Mouse (Mus musculus): Measurements from ENCODE around the gene Ffar1. TPM values are rescaled to one million over a fixed set of nuclear protein-coding genes. Genes with fewer than 3 reads are reported as not detected.
A peak's percentile ranks its signal among the peaks of the same experiment; 100 is the strongest.

Ffar1 gene
- total and polyA plus RNA-seq, 2 experiments from 2014 or later, result not detected

DNA sequence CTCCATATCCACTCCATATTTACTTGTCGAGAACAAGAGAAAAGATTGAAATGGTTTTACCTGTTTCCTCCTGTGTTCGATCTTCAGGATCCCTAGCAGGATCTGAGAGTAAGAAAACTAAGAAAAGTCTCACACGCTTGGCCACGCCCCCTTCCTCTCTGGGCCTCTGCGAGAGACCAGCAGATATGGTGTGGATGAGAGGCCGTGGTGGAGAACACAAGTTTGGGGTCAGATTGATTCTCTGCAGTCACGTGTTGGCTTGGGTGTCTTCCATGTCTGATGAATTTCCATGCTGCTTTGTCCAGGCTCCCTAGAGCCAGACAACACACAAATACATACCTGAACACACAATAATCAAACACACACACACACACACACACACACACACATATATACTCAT is 18.8 kb upstream of the Ffar1 start, which contains the start of gene Cd22:
Gene Cd22, minus strand, starts transcription at position 167 of the 400 bp plus-strand sequence.
- WGBS, result 86% methylated on average over 7 of the region's 7 CpGs
- Histone ChIP-seq H3K27ac (ENCODE audit: low read depth, low read length) (no peak within 1 kb of the TSS), H3K9ac (no peak within 1 kb of the TSS), H3K4me2 (ENCODE audit: low read depth) (no peak within 1 kb of the TSS), H3K9me3 (ENCODE audit: low read length) (no peaks in the 10 kb centered on the region), H3K36me3 (ENCODE audit: insufficient read depth) (no peaks in the 10 kb centered on the region), H3K4me1 (ENCODE audit: insufficient read depth) (no peaks in the 10 kb centered on the region), H3K4me3 (ENCODE audit: low read depth, low read length) (no peak within 1 kb of the TSS), H3K27me3 (ENCODE audit: insufficient read depth, low read length) (no peaks in the 10 kb centered on the region)
- no peak for DNase-seq
- ATAC-seq, result no peak
- TF ChIP-seq CTCF (IDR thresholded peaks at IDR 0.05; ENCODE audit: low read depth), result no peak

- no peaks in the 10 kb centered on the region for H3K4me1 ChIP-seq (ENCODE audit: insufficient read depth)
- H3K4me3 ChIP-seq (ENCODE audit: low read depth, low read length), result no peak overlapping the region
- no peak overlapping the region for H3K9ac ChIP-seq
- no peak for TF ChIP-seq CTCF (IDR thresholded peaks at IDR 0.05; ENCODE audit: low read depth)
- H3K27me3 ChIP-seq (ENCODE audit: insufficient read depth, low read length), result no peaks in the 10 kb centered on the region
- no peaks in the 10 kb centered on the region for H3K36me3 ChIP-seq (ENCODE audit: insufficient read depth)
- no peak overlapping the region for H3K27ac ChIP-seq (ENCODE audit: low read depth, low read length)
- DNase-seq, result no peak
- H3K4me2 ChIP-seq (ENCODE audit: low read depth), result no peak overlapping the region
- no peak for ATAC-seq
- H3K9me3 ChIP-seq (ENCODE audit: low read length), result no peaks in the 10 kb centered on the region
- WGBS, result 84% methylated on average over 6 of the region's 6 CpGs
Measured at GRCm38 (mm10) chr7:30878950-30879349, 17.6 kb upstream of the Ffar1 start.

DNA sequence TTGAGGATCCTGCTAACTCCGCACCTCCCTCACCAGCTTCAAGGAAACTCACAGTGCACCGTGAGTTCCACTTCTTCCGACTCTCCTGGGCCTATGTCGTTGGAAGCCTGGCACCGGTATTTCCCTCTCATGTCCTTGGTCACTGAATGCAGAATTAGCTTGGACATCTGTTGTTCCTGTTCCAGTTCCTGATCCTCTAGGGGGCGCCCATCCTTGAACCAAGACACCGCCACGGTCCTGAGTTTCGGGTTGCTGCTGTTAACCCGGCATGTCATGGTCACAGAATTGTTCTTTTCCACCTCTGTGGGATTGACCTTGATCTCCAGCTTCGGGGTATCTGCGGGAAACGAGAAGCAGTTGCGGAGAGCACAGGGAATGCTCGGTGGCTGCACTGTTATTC is 11.7 kb upstream of the Ffar1 start:
- H3K4me1 ChIP-seq (ENCODE audit: insufficient read depth), result no peaks in the 10 kb centered on the region
- WGBS, result 24% methylated on average over 15 of the region's 15 CpGs
- peak; percentile 68 for TF ChIP-seq CTCF (IDR thresholded peaks at IDR 0.05; ENCODE audit: low read depth)
- no peak for ATAC-seq
- DNase-seq, result peak; percentile 48
- no peaks in the 10 kb centered on the region for H3K36me3 ChIP-seq (ENCODE audit: insufficient read depth)
- no peaks in the 10 kb centered on the region for H3K9me3 ChIP-seq (ENCODE audit: low read length)
- H3K27ac ChIP-seq (ENCODE audit: low read depth, low read length), result no peak overlapping the region
- no peak overlapping the region for H3K9ac ChIP-seq
- H3K4me3 ChIP-seq (ENCODE audit: low read depth, low read length), result no peak overlapping the region
- H3K4me2 ChIP-seq (ENCODE audit: low read depth), result no peak overlapping the region
- no peaks in the 10 kb centered on the region for H3K27me3 ChIP-seq (ENCODE audit: insufficient read depth, low read length)

GRCm38 (mm10) chr7:30863386-30863785 is 2.0 kb upstream of the Ffar1 start:
- no peak overlapping the region for H3K27ac ChIP-seq (ENCODE audit: low read depth, low read length)
- WGBS, result 74% methylated on average over 8 of the region's 8 CpGs
- H3K9me3 ChIP-seq (ENCODE audit: low read length), result no peaks in the 10 kb centered on the region
- no peak for ATAC-seq
- no peaks in the 10 kb centered on the region for H3K36me3 ChIP-seq (ENCODE audit: insufficient read depth)
- no peak overlapping the region for H3K4me3 ChIP-seq (ENCODE audit: low read depth, low read length)
- TF ChIP-seq CTCF (IDR thresholded peaks at IDR 0.05; ENCODE audit: low read depth), result no peak
- no peak overlapping the region for H3K9ac ChIP-seq
- no peaks in the 10 kb centered on the region for H3K27me3 ChIP-seq (ENCODE audit: insufficient read depth, low read length)
- DNase-seq, result no peak
- H3K4me2 ChIP-seq (ENCODE audit: low read depth), result no peak overlapping the region
- no peaks in the 10 kb centered on the region for H3K4me1 ChIP-seq (ENCODE audit: insufficient read depth)

GRCm38 (mm10) chr7:30859635-30860402 is 1.5 kb downstream of the Ffar1 start:
- Histone ChIP-seq H3K4me2 (ENCODE audit: low read depth) (peak overlapping the region; percentile 44), H3K27me3 (ENCODE audit: insufficient read depth, low read length) (no peaks in the 10 kb centered on the region), H3K36me3 (ENCODE audit: insufficient read depth) (no peaks in the 10 kb centered on the region), H3K9ac (peak overlapping the region; percentile 33; the same call in 1 of the 2 replicates), H3K9me3 (ENCODE audit: low read length) (no peaks in the 10 kb centered on the region), H3K27ac (ENCODE audit: low read depth, low read length) (no peak overlapping the region), H3K4me1 (ENCODE audit: insufficient read depth) (no peaks in the 10 kb centered on the region), H3K4me3 (ENCODE audit: low read depth, low read length) (peak overlapping the region; percentile 30)
- ATAC-seq, result peak; percentile 80
- peak; percentile 89 for TF ChIP-seq CTCF (IDR thresholded peaks at IDR 0.05; ENCODE audit: low read depth)
- WGBS, result 8% methylated on average over 14 of the region's 16 CpGs
- peak; percentile 90 for DNase-seq

GRCm38 (mm10) chr7:30859290-30859634 is 2.1 kb downstream of the Ffar1 start:
- TF ChIP-seq CTCF (IDR thresholded peaks at IDR 0.05; ENCODE audit: low read depth), result peak; percentile 80
- Histone ChIP-seq H3K4me2 (ENCODE audit: low read depth) (0 out of 2 replicates have a peak overlapping the region, but pooled peaks have one; percentile 44), H3K4me1 (ENCODE audit: insufficient read depth) (no peaks in the 10 kb centered on the region), H3K4me3 (ENCODE audit: low read depth, low read length) (no peak overlapping the region), H3K9me3 (ENCODE audit: low read length) (no peaks in the 10 kb centered on the region), H3K9ac (no peak overlapping the region), H3K27ac (ENCODE audit: low read depth, low read length) (no peak overlapping the region), H3K36me3 (ENCODE audit: insufficient read depth) (no peaks in the 10 kb centered on the region), H3K27me3 (ENCODE audit: insufficient read depth, low read length) (no peaks in the 10 kb centered on the region)
- ATAC-seq, result peak; percentile 59
- peak; percentile 79 for DNase-seq

- no peaks in the 10 kb centered on the region for H3K36me3 ChIP-seq (ENCODE audit: insufficient read depth)
- no peaks in the 10 kb centered on the region for H3K4me1 ChIP-seq (ENCODE audit: insufficient read depth)
- no peak overlapping the region for H3K9ac ChIP-seq
- DNase-seq (no peak), ATAC-seq (no peak)
- no peak overlapping the region for H3K4me3 ChIP-seq (ENCODE audit: low read depth, low read length)
- TF ChIP-seq CTCF (IDR thresholded peaks at IDR 0.05; ENCODE audit: low read depth), result no peak
- H3K4me2 ChIP-seq (ENCODE audit: low read depth), result no peak overlapping the region
- no peaks in the 10 kb centered on the region for H3K27me3 ChIP-seq (ENCODE audit: insufficient read depth, low read length)
- no peaks in the 10 kb centered on the region for H3K9me3 ChIP-seq (ENCODE audit: low read length)
- 69% methylated on average over 1 of the region's 1 CpGs for WGBS
- no peak overlapping the region for H3K27ac ChIP-seq (ENCODE audit: low read depth, low read length)
Measured at GRCm38 (mm10) chr7:30857746-30858145, 3.6 kb downstream of the Ffar1 start.
